Mouse (Mus musculus) erythroid progenitor cell, adult 5-6 weeks (primary cell): ENCODE measurements around the gene Olfr493. TPM values are rescaled to one million over a fixed set of nuclear protein-coding genes. Genes with fewer than 3 reads are reported as not detected.

ENCODE experiments used
- ATAC-seq: replicated peaks from 2 replicates; pipeline ENCODE4 v1.8.0; 2016; ENCODE audit warnings: moderate number of reproducible peaks, mild to moderate bottlenecking, moderate TSS enrichment, inconsistent platforms; ENCODE audit not compliant: poor library complexity, low FRiP score, severe bottlenecking
- total RNA-seq, 2 experiments: library from RNA; stranded (forward) in 1 of 2; stranded (reverse) in 1 of 2; fragments of 150-400 nt in 1 of 2; fragments of 186-747, 209-891 nt in 1 of 2; gene quantifications; 2 replicates each; pipeline versions ENCODE4 v1.2.3 to v1.2.4; 2015 to 2017; ENCODE audit warnings: low replicate concordance in 2 of 2

The Olfr493 gene
- total RNA-seq (2015; ENCODE audit: low replicate concordance) (not detected in 2 replicates), total RNA-seq (2017; ENCODE audit: low replicate concordance) (not detected in 2 replicates)

- ATAC-seq = no peak
Observed at GRCm38 (mm10) chr7:108346879-108347278, at the start of gene Olfr493. Gene Olfr493 (minus strand): TSS chr7:108346979.

GRCm38 (mm10) chr7:108392867-108393266 is 46.1 kb upstream of the Olfr493 start, which contains the start of gene Olfr495:
Gene Olfr495 (plus strand): TSS chr7:108393167.
- ATAC-seq = no peak

- no peak for ATAC-seq
Observed at GRCm38 (mm10) chr7:108365035-108365434, 18.3 kb upstream of the Olfr493 start, which contains the start of gene Olfr494. Gene Olfr494 (plus strand): TSS chr7:108365335.

GRCm38 (mm10) chr7:108323574-108323973 is 23.2 kb downstream of the Olfr493 start, which contains the start of gene Olfr492:
Gene Olfr492 (minus strand): TSS chr7:108323674.
- ATAC-seq = no peak

- no peak for ATAC-seq
Observed at GRCm38 (mm10) chr7:108313151-108313550, 33.6 kb downstream of the Olfr493 start, which contains the start of gene Olfr491. Gene Olfr491 (plus strand): TSS chr7:108313451.

Other genes starting within 250 kb of the Olfr493 start
- gene Olfr482, start 249.4 kb downstream of the Olfr493 start, total RNA-seq (2015; ENCODE audit: low replicate concordance) = not detected in 2 replicates
- gene Olfr482, start 249.4 kb downstream of the Olfr493 start, total RNA-seq (2017; ENCODE audit: low replicate concordance) = not detected in 2 replicates
- gene Olfr483, start 246.1 kb downstream of the Olfr493 start, total RNA-seq (2015; ENCODE audit: low replicate concordance) = not detected in 2 replicates
- gene Olfr483, start 246.1 kb downstream of the Olfr493 start, total RNA-seq (2017; ENCODE audit: low replicate concordance) = not detected in 2 replicates
- gene Olfr484, start 219.5 kb downstream of the Olfr493 start, total RNA-seq (2015; ENCODE audit: low replicate concordance) = not detected in 2 replicates
- gene Olfr484, start 219.5 kb downstream of the Olfr493 start, total RNA-seq (2017; ENCODE audit: low replicate concordance) = not detected in 2 replicates
- not detected in 2 replicates for gene Olfr485, start 187.1 kb downstream of the Olfr493 start, total RNA-seq (2015; ENCODE audit: low replicate concordance)
- gene Olfr485, start 187.1 kb downstream of the Olfr493 start, total RNA-seq (2017; ENCODE audit: low replicate concordance) = not detected in 2 replicates
- gene Olfr486, start 174.2 kb downstream of the Olfr493 start, total RNA-seq (2015; ENCODE audit: low replicate concordance) = not detected in 2 replicates
- not detected in 2 replicates for gene Olfr486, start 174.2 kb downstream of the Olfr493 start, total RNA-seq (2017; ENCODE audit: low replicate concordance)
- not detected in 2 replicates for gene Olfr487, start 132.3 kb downstream of the Olfr493 start, total RNA-seq (2015; ENCODE audit: low replicate concordance)
- not detected in 2 replicates for gene Olfr487, start 132.3 kb downstream of the Olfr493 start, total RNA-seq (2017; ENCODE audit: low replicate concordance)
- not detected in 2 replicates for gene Olfr488, start 88.6 kb downstream of the Olfr493 start, total RNA-seq (2015; ENCODE audit: low replicate concordance)
- gene Olfr488, start 88.6 kb downstream of the Olfr493 start, total RNA-seq (2017; ENCODE audit: low replicate concordance) = not detected in 2 replicates
- gene Olfr490, start 58.0 kb downstream of the Olfr493 start, total RNA-seq (2015; ENCODE audit: low replicate concordance) = not detected in 2 replicates
- not detected in 2 replicates for gene Olfr490, start 58.0 kb downstream of the Olfr493 start, total RNA-seq (2017; ENCODE audit: low replicate concordance)
- not detected in 2 replicates for gene Olfr491, start 33.5 kb downstream of the Olfr493 start, total RNA-seq (2015; ENCODE audit: low replicate concordance)
- gene Olfr491, start 33.5 kb downstream of the Olfr493 start, total RNA-seq (2017; ENCODE audit: low replicate concordance) = not detected in 2 replicates
- gene Olfr492, start 23.3 kb downstream of the Olfr493 start, total RNA-seq (2015; ENCODE audit: low replicate concordance) = not detected in 2 replicates
- gene Olfr492, start 23.3 kb downstream of the Olfr493 start, total RNA-seq (2017; ENCODE audit: low replicate concordance) = not detected in 2 replicates
- not detected in 2 replicates for gene Olfr494, start 18.4 kb upstream of the Olfr493 start, total RNA-seq (2015; ENCODE audit: low replicate concordance)
- not detected in 2 replicates for gene Olfr494, start 18.4 kb upstream of the Olfr493 start, total RNA-seq (2017; ENCODE audit: low replicate concordance)
- not detected in 2 replicates for gene Olfr495, start 46.2 kb upstream of the Olfr493 start, total RNA-seq (2015; ENCODE audit: low replicate concordance)
- gene Olfr495, start 46.2 kb upstream of the Olfr493 start, total RNA-seq (2017; ENCODE audit: low replicate concordance) = not detected in 2 replicates
- gene Olfr497, start 73.4 kb upstream of the Olfr493 start, total RNA-seq (2015; ENCODE audit: low replicate concordance) = not detected in 2 replicates
- gene Olfr497, start 73.4 kb upstream of the Olfr493 start, total RNA-seq (2017; ENCODE audit: low replicate concordance) = not detected in 2 replicates
- not detected in 2 replicates for gene Olfr498, start 118.3 kb upstream of the Olfr493 start, total RNA-seq (2015; ENCODE audit: low replicate concordance)
- 0.13 TPM in 1 of 2 replicates, not detected in the other for gene Olfr498, start 118.3 kb upstream of the Olfr493 start, total RNA-seq (2017; ENCODE audit: low replicate concordance)
- gene Olfr502, start 178.1 kb upstream of the Olfr493 start, total RNA-seq (2015; ENCODE audit: low replicate concordance) = not detected in 2 replicates
- gene Olfr502, start 178.1 kb upstream of the Olfr493 start, total RNA-seq (2017; ENCODE audit: low replicate concordance) = not detected in 2 replicates
- gene Olfr503, start 197.5 kb upstream of the Olfr493 start, total RNA-seq (2015; ENCODE audit: low replicate concordance) = not detected in 2 replicates
- not detected in 2 replicates for gene Olfr503, start 197.5 kb upstream of the Olfr493 start, total RNA-seq (2017; ENCODE audit: low replicate concordance)
- gene Olfr504, start 218.8 kb upstream of the Olfr493 start, total RNA-seq (2015; ENCODE audit: low replicate concordance) = not detected in 2 replicates
- gene Olfr504, start 218.8 kb upstream of the Olfr493 start, total RNA-seq (2017; ENCODE audit: low replicate concordance) = not detected in 2 replicates